Mouse (Mus musculus) hindbrain, embryonic 11.5 days (tissue): ENCODE data around the gene G3bp2. TPM values are rescaled to one million over a fixed set of nuclear protein-coding genes. Genes with fewer than 3 reads are reported as not detected.

Source experiments
- ATAC-seq: fragments of 200-750 bp; cut with Nextera tagmentation; 2 replicates; pipeline ENCODE4 v1.8.0; 2017; ENCODE audit warnings: mild to moderate bottlenecking, moderate TSS enrichment, moderate library complexity; ENCODE audit not compliant: low FRiP score
- DNase-seq: peaks from one replicate; pipeline ENCODE4 v3.0.0-alpha.2; 2015; ENCODE audit warnings: low spot score
- H3K27ac ChIP-seq: fragments of 300-500 bp; sonication (generic); 2 replicates; pipeline ENCODE4 v1.5.1; 2014; ENCODE audit warnings: mild to moderate bottlenecking, low read depth, low read length
- H3K27me3 ChIP-seq: fragments of 300-500 bp; sonication (generic); 2 replicates; pipeline ENCODE4 v1.6.1; 2014; ENCODE audit warnings: mild to moderate bottlenecking, low read length, moderate library complexity, mixed read lengths; ENCODE audit not compliant: control insufficient read depth, insufficient read depth
- H3K36me3 ChIP-seq: fragments of 300-500 bp; sonication (generic); 2 replicates; pipeline ENCODE4 v1.6.1; 2014; ENCODE audit warnings: mild to moderate bottlenecking, low read length, moderate library complexity, mixed read lengths; ENCODE audit not compliant: control insufficient read depth, insufficient read depth
- H3K4me1 ChIP-seq: fragments of 300-500 bp; sonication (generic); replicated peaks from 2 replicates; pipeline ENCODE4 v1.6.1; 2014; ENCODE audit warnings: low read length, mixed read lengths; ENCODE audit not compliant: control insufficient read depth, insufficient read depth
- H3K4me2 ChIP-seq: fragments of 300-500 bp; sonication (generic); replicated peaks from 2 replicates; pipeline ENCODE4 v1.6.1; 2014; ENCODE audit warnings: mild to moderate bottlenecking, low read depth, low read length
- H3K4me3 ChIP-seq: fragments of 300-500 bp; sonication (generic); 2 replicates; pipeline ENCODE4 v1.5.1; 2014; ENCODE audit warnings: low read depth, low read length
- H3K9ac ChIP-seq: fragments of 300-500 bp; sonication (generic); 2 replicates; pipeline ENCODE4 v1.6.1; 2014; ENCODE audit warnings: low read depth, low read length
- H3K9me3 ChIP-seq: fragments of 300-500 bp; sonication (generic); 2 replicates; pipeline ENCODE4 v1.6.1; 2016; ENCODE audit warnings: low read length; ENCODE audit not compliant: control insufficient read depth
- WGBS: fragments of 180-500 bp; shearing (Covaris S2); extraction: QIAGEN DNeasy Blood & Tissue Kit; methylation state at CpG from one replicate; pipeline ENCODE4 v1.1.7; 2014; 5-methylcytosine and 5-hydroxymethylcytosine counted together
- polyA plus RNA-seq: library from polyadenylated mRNA; unstranded; fragments of >200 nt; fragmentation: Nextera tagmentation; extraction: Ambion mirVana; gene quantifications from 2 replicates; pipeline ENCODE4 v1.2.1, GENCODE M21; 2014

Gene G3bp2
- polyA plus RNA-seq, 1 experiment from 2014 or later = 359 TPM

DNA sequence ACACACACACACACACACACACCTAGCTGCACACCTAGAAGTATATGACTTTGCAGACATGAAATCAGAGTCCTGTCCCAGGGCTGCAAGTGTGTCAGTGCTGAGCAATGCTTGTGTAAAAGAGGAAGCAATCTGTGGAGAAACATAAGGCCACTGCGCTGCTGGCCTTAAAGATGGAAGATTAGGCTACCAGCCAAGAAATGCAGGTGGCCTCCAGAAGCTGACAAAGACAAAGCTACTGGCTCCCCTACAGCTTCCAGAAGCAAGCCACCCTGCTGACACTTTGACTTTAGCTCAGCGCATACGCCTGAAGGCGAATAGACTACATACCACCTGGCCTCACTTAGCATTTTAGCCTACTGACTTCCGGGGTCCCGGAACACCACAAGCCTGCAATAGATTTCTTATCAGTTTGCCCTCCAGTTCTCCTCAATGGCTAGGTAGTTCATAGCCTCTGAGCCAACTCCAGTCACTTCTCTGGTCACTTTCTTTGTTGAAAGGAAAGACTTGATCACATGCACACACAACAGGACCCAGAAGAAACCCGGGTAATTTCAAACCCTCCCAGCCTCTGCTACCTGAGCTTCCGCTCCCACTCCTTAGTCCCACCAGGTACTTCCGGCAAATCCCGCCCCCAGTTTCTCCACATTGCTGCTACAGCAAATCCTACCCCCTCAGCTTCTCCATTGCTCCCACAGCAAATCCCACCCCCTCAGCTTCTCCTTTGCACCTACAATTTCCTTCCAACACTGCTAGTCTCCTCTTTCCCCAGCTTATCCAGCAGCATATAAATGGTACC lies 23.0 kb upstream of the G3bp2 start:
- DNase-seq (no peak), ATAC-seq (no peak)
- no peak overlapping the region for H3K9ac ChIP-seq
- 53% methylated on average over 10 of the region's 10 CpGs for WGBS
- H3K36me3 ChIP-seq = no peaks in the 10 kb centered on the region
- H3K4me2 ChIP-seq = no peak overlapping the region
- H3K4me1 ChIP-seq = no peaks in the 10 kb centered on the region
- H3K9me3 ChIP-seq = no peaks in the 10 kb centered on the region
- H3K27ac ChIP-seq = no peak overlapping the region
- no peaks in the 10 kb centered on the region for H3K27me3 ChIP-seq
- no peak overlapping the region for H3K4me3 ChIP-seq

DNA sequence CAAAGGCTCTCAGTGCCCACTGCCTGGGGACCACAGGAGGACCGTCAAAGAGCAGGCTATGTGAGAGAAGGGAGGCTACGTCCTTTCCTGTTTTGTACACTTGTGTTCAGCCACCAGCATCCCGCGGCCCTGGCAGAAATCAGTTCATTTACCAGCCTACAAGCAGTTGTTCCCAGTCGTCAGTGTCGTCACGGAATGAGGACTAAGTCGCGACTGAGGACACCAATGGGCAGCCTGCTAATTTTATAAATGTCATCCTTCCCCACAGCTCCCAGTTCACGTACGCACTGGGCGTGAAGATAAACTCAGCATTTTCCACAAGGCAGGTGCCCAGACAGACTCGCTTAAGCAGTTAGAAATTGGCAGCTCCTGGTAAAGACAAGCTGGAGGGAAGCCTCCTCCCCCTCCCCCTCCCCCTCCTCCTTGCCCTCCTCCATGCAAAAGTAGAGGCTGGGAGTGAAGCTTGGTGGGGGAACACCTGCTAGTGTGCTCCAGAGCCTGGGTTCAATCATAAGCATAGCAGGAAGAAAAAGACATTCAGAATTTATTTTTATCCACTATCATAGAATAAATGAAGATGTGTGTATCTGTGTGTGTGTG lies 20.4 kb upstream of the G3bp2 start:
- H3K27me3 ChIP-seq = no peaks in the 10 kb centered on the region
- no peaks in the 10 kb centered on the region for H3K36me3 ChIP-seq
- H3K4me2 ChIP-seq = no peak overlapping the region
- 81% methylated on average over 13 of the region's 13 CpGs for WGBS
- H3K4me3 ChIP-seq = no peak overlapping the region
- H3K27ac ChIP-seq = no peak overlapping the region
- no peaks in the 10 kb centered on the region for H3K4me1 ChIP-seq
- ATAC-seq (no peak), DNase-seq (no peak)
- no peak overlapping the region for H3K9ac ChIP-seq
- H3K9me3 ChIP-seq = no peaks in the 10 kb centered on the region

DNA sequence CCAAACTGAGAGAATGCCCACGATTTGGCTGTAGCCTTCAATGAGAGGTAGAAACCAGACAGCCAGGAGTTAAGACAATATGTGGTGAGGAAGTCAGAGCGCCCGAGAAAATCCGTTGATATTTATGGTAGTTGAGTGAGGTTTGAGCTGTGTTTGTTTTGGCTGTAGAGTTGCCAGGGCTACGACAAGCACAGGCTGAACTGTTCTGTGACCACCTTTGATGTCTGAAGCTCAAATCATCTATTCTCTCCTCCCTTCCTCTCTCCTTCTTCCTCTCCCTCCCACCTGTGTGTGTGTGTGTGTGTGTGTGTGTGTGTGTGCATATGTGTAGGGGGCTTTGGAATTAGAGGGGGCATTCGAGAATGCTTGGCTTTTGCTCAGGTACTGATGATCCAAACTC lies 19.5 kb upstream of the G3bp2 start:
- DNase-seq (no peak), ATAC-seq (no peak)
- no peaks in the 10 kb centered on the region for H3K27me3 ChIP-seq
- no peaks in the 10 kb centered on the region for H3K36me3 ChIP-seq
- H3K9ac ChIP-seq = no peak overlapping the region
- H3K9me3 ChIP-seq = no peaks in the 10 kb centered on the region
- no peak overlapping the region for H3K4me3 ChIP-seq
- H3K27ac ChIP-seq = no peak overlapping the region
- 73% methylated on average over 6 of the region's 6 CpGs for WGBS
- no peak overlapping the region for H3K4me2 ChIP-seq
- H3K4me1 ChIP-seq = no peaks in the 10 kb centered on the region

DNA sequence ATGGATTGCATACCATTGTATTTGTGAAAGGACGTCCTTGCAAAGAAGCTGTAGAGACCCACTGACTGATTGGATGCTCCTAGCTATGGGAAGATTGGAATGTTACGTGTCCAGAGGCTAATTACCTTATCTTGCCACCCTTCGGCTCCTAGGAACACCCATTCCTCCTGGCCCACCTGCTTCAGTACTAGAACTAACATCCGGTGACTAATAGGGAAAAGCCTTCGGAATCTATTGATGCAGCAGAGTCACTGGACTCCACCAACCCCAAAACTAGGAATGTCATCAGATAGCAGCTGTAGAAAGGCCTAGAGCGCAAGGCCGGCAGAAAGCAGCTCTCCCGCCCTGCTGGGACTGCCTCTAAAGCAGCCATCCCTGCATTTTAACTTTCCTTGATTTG lies 18.1 kb upstream of the G3bp2 start:
- Histone ChIP-seq H3K4me1 (no peaks in the 10 kb centered on the region), H3K4me2 (no peak overlapping the region)
- 86% methylated on average over 8 of the region's 8 CpGs for whole genome bisulfite sequencing

DNA sequence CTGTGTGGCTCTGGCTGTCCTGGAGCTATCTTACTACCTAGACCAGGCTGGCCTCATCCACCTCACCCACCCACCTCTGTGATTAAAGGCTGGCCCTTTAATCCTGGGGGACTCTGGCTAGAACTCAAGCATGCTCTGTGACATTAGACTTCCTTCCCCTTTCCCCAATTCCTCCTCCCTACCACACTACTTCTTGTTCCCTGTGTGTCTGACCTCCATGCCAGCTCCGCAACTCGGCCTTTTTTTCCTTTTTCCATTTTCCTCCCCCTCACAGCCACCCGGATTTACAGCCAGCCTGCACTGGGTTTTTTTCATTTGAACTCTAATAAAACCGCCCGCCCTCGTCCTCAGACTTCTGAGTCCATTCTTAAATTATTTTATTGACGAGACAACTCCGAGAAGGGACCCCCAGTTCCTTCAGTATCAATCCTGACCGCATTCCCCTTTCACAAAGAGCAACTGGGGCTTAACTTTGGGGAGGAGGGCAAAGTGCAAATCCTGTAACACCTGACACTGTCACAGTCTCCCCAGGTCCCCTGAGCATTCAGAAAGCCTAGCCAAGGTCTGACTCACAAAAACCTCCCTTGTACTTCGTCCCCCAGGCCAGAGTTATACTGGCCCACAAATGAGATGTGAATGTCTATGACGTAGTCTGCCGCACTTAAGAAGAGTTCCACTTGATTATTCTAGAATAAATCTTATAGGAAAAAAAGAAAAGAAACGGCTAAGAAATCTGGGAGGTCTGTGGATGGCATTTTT lies 15.0 kb upstream of the G3bp2 start:
- DNase-seq (no peak), ATAC-seq (no peak)
- Histone ChIP-seq H3K9me3 (no peaks in the 10 kb centered on the region), H3K4me3 (no peak overlapping the region), H3K27ac (no peak overlapping the region), H3K4me1 (0 out of 2 replicates have a peak, but pooled peaks cover 1% of the 10 kb centered on the region), H3K9ac (no peak overlapping the region), H3K27me3 (no peaks in the 10 kb centered on the region), H3K36me3 (no peaks in the 10 kb centered on the region), H3K4me2 (no peak overlapping the region)
- 66% methylated on average over 13 of the region's 13 CpGs for WGBS

More for the DNA sequence above, 18.1 kb upstream of the G3bp2 start:
- H3K4me3 ChIP-seq = no peak overlapping the region
- no peaks in the 10 kb centered on the region for H3K27me3 ChIP-seq
- H3K27ac ChIP-seq = no peak overlapping the region
- DNase-seq (no peak), ATAC-seq (no peak)
- no peak overlapping the region for H3K9ac ChIP-seq
- no peaks in the 10 kb centered on the region for H3K36me3 ChIP-seq
- no peaks in the 10 kb centered on the region for H3K9me3 ChIP-seq

DNA sequence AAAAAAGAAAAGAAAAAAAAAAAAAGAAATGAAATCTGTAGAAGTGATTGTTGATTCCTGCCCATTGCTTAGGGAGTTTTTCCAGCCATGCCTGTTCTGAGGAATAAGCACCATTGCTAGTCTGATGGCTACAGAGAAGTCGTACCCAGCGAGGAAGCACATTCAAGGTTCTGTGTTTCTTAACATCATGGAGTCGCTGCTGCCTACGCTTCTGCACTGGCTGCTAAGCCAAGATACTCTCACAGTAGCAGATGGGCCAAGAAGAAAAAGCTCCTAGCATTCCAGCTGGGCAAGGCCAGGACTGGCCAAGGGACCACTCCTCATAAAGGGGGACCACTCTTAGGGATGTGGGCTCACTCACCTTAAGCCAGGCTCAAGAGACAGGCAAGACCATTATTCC lies 14.3 kb upstream of the G3bp2 start:
- no peak for ATAC-seq
- H3K4me2 ChIP-seq = no peak overlapping the region
- no peak for DNase-seq
- no peaks in the 10 kb centered on the region for H3K27me3 ChIP-seq
- H3K9ac ChIP-seq = no peak overlapping the region
- no peak overlapping the region for H3K4me3 ChIP-seq
- H3K4me1 ChIP-seq = 0 out of 2 replicates have a peak, but pooled peaks cover 3% of the 10 kb centered on the region
- no peak overlapping the region for H3K27ac ChIP-seq
- H3K36me3 ChIP-seq = no peaks in the 10 kb centered on the region
- 93% methylated on average over 4 of the region's 4 CpGs for whole genome bisulfite sequencing
- no peaks in the 10 kb centered on the region for H3K9me3 ChIP-seq

DNA sequence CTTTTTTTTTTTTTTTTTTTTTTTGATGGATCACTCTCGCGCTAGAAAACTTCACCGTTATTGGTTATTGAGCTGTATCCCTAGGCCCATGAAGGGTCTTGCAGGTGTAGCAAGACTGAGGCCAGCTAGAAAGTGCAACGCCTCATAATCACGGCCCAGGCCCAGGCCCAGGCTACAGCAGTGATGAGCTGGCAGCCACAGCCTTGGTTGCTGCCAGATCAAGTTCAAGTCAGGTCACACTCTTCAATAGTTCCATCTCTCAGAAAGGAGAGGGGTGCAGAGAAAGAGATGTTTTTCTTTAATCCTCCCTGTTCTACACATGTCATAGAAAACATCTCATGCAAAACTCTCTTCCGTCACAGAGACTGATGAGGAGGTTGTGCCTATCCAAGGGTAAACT lies 13.3 kb upstream of the G3bp2 start:
- Histone ChIP-seq H3K9me3 (no peaks in the 10 kb centered on the region), H3K4me2 (no peak overlapping the region), H3K27ac (no peak overlapping the region), H3K4me1 (0 out of 2 replicates have a peak, but pooled peaks cover 3% of the 10 kb centered on the region), H3K9ac (no peak overlapping the region), H3K27me3 (no peaks in the 10 kb centered on the region), H3K36me3 (no peaks in the 10 kb centered on the region), H3K4me3 (no peak overlapping the region)
- WGBS = 93% methylated on average over 6 of the region's 6 CpGs
- DNase-seq (no peak), ATAC-seq (no peak)

DNA sequence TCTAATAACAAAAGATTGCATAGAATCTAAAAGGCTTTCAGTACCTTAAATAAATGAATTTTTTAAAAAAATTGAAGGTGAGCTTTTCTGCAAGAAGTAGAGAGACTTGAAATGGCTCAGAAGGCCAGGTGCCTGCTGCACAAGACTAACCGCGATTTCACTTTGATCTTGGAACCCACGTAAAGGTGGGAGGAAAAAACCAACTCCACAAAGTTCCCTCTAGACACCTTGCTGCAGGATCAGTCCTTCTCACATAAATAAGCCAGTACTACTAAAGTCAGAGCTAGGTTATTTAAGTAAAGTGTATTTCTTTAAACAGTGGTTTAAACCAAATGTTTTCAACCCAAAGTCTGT lies 10.5 kb upstream of the G3bp2 start:
- DNase-seq (no peak), ATAC-seq (no peak)
- Histone ChIP-seq H3K9ac (no peak overlapping the region), H3K27ac (no peak overlapping the region), H3K4me1 (0 out of 2 replicates have a peak, but pooled peaks cover 3% of the 10 kb centered on the region), H3K9me3 (no peaks in the 10 kb centered on the region), H3K27me3 (no peaks in the 10 kb centered on the region), H3K4me2 (no peak overlapping the region), H3K4me3 (no peak overlapping the region), H3K36me3 (no peaks in the 10 kb centered on the region)
- WGBS = 79% methylated on average over 3 of the region's 3 CpGs
